Mouse (Mus musculus) stomach, embryonic 15.5 days (tissue): ENCODE measurements around the gene Id2. TPM values are rescaled to one million over a fixed set of nuclear protein-coding genes. Genes with fewer than 3 reads are reported as not detected.

Source experiments
- ATAC-seq: fragments of 200-750 bp; cut with Nextera tagmentation; 2 replicates; pipeline ENCODE4 v1.8.0; 2017; ENCODE audit warnings: low read depth, moderate number of reproducible peaks, moderate TSS enrichment; ENCODE audit not compliant: insufficient read depth, low FRiP score
- H3K27ac ChIP-seq: fragments of 300-500 bp; sonication (generic); 2 replicates; pipeline ENCODE4 v1.5.1; 2015; ENCODE audit warnings: mild to moderate bottlenecking, inconsistent platforms
- H3K27me3 ChIP-seq: fragments of 300-500 bp; sonication (generic); replicated peaks from 2 replicates; pipeline ENCODE4 v1.6.1; 2015; ENCODE audit warnings: inconsistent platforms
- H3K36me3 ChIP-seq: fragments of 300-500 bp; sonication (generic); 2 replicates; pipeline ENCODE4 v1.6.1; 2015; ENCODE audit warnings: inconsistent platforms
- H3K4me1 ChIP-seq: fragments of 300-500 bp; sonication (generic); 2 replicates; pipeline ENCODE4 v1.6.1; 2015; ENCODE audit warnings: inconsistent platforms
- H3K4me2 ChIP-seq: fragments of 300-500 bp; sonication (generic); 2 replicates; pipeline ENCODE4 v1.6.1; 2015; ENCODE audit warnings: mild to moderate bottlenecking, inconsistent platforms
- H3K4me3 ChIP-seq: fragments of 300-500 bp; sonication (generic); replicated peaks from 2 replicates; pipeline ENCODE4 v1.5.1; 2015; ENCODE audit warnings: inconsistent platforms
- H3K9ac ChIP-seq: fragments of 300-500 bp; sonication (generic); 2 replicates; pipeline ENCODE4 v1.6.1; 2015; ENCODE audit warnings: inconsistent platforms
- H3K9me3 ChIP-seq: fragments of 300-500 bp; sonication (generic); 2 replicates; pipeline ENCODE4 v1.6.1; 2016; ENCODE audit warnings: inconsistent platforms
- WGBS: fragments of 180-500 bp; shearing (Covaris S2); methylation state at CpG from one replicate; pipeline ENCODE4 v1.1.7; 2015; 5-methylcytosine and 5-hydroxymethylcytosine counted together
- polyA plus RNA-seq: library from polyadenylated mRNA; unstranded; fragments of >200 nt; fragmentation: Nextera tagmentation; extraction: Ambion mirVana; gene quantifications from 2 replicates; pipeline ENCODE4 v1.2.1, GENCODE M21; 2015

Gene Id2
- polyA plus RNA-seq, 1 experiment from 2014 or later: 387 TPM

- peak overlapping the region; percentile 96 for H3K27ac ChIP-seq
- ATAC-seq: peak; percentile 86
- no peaks in the 10 kb centered on the region for H3K9me3 ChIP-seq
- under 1% methylated on average over 41 of the region's 41 CpGs for WGBS
- peak overlapping the region; percentile 93 for H3K4me2 ChIP-seq
- peak overlapping the region; percentile 75 for H3K4me3 ChIP-seq
- H3K4me1 ChIP-seq: peaks cover 27% of the 10 kb centered on the region
- no peaks in the 10 kb centered on the region for H3K27me3 ChIP-seq
- peak overlapping the region; percentile 63; the same call in 1 of the 2 replicates for H3K9ac ChIP-seq
- no peaks in the 10 kb centered on the region for H3K36me3 ChIP-seq
Observed at GRCm38 (mm10) chr12:25095974-25096639, 833 bp downstream of the Id2 start.

DNA sequence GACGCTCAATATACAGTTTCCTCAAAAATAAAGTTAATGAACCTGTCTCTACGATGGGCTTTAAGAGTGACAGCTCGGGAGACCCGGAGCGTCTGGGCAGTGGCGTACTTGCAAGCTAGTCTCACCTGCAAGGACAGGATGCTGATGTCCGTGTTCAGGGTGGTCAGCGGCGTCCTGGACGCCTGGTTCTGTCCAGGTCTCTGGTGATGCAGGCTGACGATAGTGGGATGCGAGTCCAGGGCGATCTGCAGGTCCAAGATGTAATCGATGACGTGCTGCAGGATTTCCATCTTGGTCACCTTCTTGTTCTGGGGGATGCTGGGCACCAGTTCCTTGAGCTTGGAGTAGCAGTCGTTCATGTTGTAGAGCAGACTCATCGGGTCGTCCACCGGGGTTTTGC, 1.4 kb downstream of the Id2 start:
- under 1% methylated on average over 19 of the region's 19 CpGs for WGBS

DNA sequence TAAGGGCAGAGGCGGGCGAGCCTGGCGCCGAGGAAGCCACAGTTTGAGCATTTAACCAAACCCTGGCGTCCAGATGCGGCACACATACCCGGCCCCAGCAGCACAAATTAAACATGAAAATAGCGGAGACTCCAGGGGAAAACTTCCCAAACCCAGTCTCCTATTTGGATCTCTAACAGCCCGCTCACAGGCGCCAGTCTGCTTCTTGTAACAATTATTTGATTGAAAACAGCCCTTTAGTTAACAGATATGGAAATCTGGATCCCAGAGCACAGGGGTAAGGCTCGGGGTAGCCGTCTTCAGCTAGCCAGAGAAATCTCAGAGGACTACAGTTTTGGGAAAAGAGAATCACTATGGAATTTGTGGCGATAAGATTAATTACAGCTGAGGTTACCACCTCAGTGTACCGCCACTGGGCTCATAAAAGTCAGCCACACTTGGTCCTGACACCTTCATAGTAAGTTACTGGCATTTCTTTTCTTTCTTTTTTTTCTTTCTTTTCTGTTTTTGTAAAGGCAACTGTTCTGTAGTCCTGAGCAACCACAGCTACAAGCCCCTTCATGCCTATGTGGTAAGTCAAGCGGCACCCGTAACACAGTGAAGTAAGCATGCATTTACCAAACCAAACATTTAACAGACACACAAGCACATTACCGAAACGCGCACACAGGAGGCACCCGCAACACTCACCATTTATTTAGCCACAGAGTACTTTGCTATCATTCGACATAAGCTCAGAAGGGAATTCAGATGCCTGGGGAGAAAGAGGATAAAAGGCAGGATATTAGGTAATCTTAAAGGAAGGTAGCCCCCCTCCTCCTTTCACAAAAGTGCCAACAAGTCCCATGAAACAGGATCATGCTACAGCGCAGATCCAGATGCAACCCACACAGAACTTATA, 2.1 kb downstream of the Id2 start:
- H3K9ac ChIP-seq: peak overlapping the region; percentile 63
- under 1% methylated on average over 22 of the region's 22 CpGs for WGBS
- peak overlapping the region; percentile 93 for H3K4me2 ChIP-seq
- peak overlapping the region; percentile 75 for H3K4me3 ChIP-seq
- H3K4me1 ChIP-seq: peaks cover 25% of the 10 kb centered on the region
- H3K27ac ChIP-seq: peak overlapping the region; percentile 96
- no peak for ATAC-seq
- H3K9me3 ChIP-seq: no peaks in the 10 kb centered on the region
- no peaks in the 10 kb centered on the region for H3K36me3 ChIP-seq
- H3K27me3 ChIP-seq: no peaks in the 10 kb centered on the region

More for the DNA sequence above, 1.4 kb downstream of the Id2 start:
- H3K4me3 ChIP-seq: peak overlapping the region; percentile 75
- H3K9me3 ChIP-seq: no peaks in the 10 kb centered on the region
- no peaks in the 10 kb centered on the region for H3K27me3 ChIP-seq
- ATAC-seq: no peak
- H3K27ac ChIP-seq: peak overlapping the region; percentile 96
- H3K36me3 ChIP-seq: no peaks in the 10 kb centered on the region
- H3K4me1 ChIP-seq: peaks cover 25% of the 10 kb centered on the region
- peak overlapping the region; percentile 63 for H3K9ac ChIP-seq
- peak overlapping the region; percentile 93 for H3K4me2 ChIP-seq

GRCm38 (mm10) chr12:25093241-25093774, 3.6 kb downstream of the Id2 start:
- ATAC-seq: no peak
- Histone ChIP-seq H3K9ac (peak overlapping the region; percentile 11; the same call in 1 of the 2 replicates), H3K4me3 (peak overlapping the region; percentile 36), H3K9me3 (no peaks in the 10 kb centered on the region), H3K36me3 (no peaks in the 10 kb centered on the region), H3K27ac (peak overlapping the region; percentile 80), H3K27me3 (no peaks in the 10 kb centered on the region), H3K4me2 (peak overlapping the region; percentile 59), H3K4me1 (peaks cover 22% of the 10 kb centered on the region)
- 27% methylated on average over 11 of the region's 11 CpGs for WGBS

DNA sequence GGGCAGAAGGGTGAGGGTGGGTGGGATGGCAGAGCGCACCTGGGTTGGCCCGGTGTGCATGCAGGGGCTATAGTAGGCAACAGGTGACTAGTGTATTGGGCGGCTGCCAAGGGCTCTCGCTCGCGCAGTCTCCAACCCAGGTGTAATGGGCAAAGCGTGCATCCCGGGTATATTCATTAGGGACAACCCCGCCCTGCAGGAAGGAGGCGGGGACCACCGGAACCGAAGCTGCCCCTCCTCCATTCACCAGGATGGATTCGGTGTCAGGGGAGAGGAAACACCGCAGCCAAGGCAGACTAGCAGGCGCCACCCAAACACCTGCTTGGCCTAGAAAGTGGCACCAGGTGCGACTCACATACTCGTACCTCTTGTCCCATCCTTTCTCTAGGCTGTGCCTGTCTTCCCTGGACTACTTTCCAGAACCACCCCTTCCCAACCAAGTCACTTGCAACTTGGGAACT, 4.2 kb downstream of the Id2 start:
- ATAC-seq: peak; percentile 6; the same call in 1 of the 2 replicates
- no peaks in the 10 kb centered on the region for H3K9me3 ChIP-seq
- H3K27ac ChIP-seq: peak overlapping the region; percentile 80
- H3K36me3 ChIP-seq: no peaks in the 10 kb centered on the region
- H3K27me3 ChIP-seq: no peaks in the 10 kb centered on the region
- H3K4me1 ChIP-seq: peaks cover 18% of the 10 kb centered on the region
- peak overlapping the region; percentile 59 for H3K4me2 ChIP-seq
- peak overlapping the region; percentile 36 for H3K4me3 ChIP-seq
- H3K9ac ChIP-seq: no peak overlapping the region
- 3% methylated on average over 17 of the region's 17 CpGs for WGBS

DNA sequence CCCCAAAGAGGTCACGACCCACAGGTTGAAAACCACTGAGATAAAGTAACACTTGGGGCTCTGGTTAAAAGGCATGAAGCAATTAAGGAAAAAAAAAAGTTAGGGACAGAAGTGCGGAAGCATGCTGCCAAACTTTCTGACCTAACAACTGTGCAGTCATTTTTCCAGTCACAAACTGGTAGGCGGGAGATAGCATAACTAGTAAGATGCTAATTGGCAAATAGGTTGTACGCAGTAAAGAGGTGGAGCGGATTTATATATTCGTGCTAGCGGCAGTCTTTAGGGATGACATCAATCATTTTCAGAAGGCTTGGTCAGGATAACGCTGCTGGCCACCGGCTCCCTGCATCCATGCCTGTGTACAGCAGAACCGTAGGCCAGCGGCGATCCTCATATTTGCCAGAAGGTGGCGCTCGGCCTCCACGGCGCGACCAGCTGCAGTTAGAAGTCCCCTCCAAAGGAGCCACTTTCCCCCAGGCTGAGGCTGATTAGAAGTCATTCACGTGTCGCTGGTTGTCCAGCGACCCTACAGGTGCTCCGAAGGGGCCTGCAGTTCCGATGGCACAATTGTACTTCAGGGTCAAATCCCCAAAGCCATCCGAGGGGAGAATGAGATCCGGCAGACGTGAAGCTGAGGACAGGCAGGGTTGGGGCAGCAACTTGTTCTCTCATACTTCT, 4.8 kb downstream of the Id2 start:
- peak overlapping the region; percentile 59 for H3K4me2 ChIP-seq

DNA sequence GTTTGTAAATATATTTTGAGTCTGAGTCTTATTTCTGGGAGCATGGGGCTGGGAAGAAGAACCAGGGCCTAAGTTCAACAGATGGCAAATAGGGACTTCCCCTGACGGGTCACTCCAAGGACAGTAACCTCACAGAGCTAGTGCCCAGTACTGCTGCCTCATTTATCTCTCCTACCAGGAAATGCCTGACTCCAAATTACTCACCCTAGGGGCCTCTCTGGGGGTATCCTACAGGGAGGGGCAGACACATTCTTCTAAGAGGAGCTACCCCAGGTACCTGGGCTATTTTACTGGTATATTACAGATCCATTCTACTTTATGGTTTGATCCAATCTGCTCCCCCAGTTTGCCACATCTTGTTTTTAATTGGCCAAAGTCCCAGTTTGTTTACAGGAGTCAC, 7.5 kb downstream of the Id2 start:
- Histone ChIP-seq H3K4me2 (no peak overlapping the region), H3K4me1 (peaks cover 10% of the 10 kb centered on the region), H3K9ac (no peak overlapping the region), H3K4me3 (no peak overlapping the region), H3K27me3 (no peaks in the 10 kb centered on the region), H3K27ac (no peak overlapping the region), H3K9me3 (no peaks in the 10 kb centered on the region), H3K36me3 (no peaks in the 10 kb centered on the region)
- ATAC-seq: no peak
- WGBS: 80% methylated on average over 1 of the region's 1 CpGs

More for the DNA sequence above, 4.8 kb downstream of the Id2 start:
- Histone ChIP-seq H3K27ac (peak overlapping the region; percentile 80), H3K27me3 (no peaks in the 10 kb centered on the region), H3K9me3 (no peaks in the 10 kb centered on the region), H3K4me3 (peak overlapping the region; percentile 36), H3K36me3 (no peaks in the 10 kb centered on the region), H3K4me1 (peaks cover 12% of the 10 kb centered on the region), H3K9ac (0 out of 2 replicates have a peak overlapping the region, but pooled peaks have one; percentile 11)
- ATAC-seq: peak; percentile 30; the same call in 1 of the 2 replicates
- 6% methylated on average over 25 of the region's 25 CpGs for WGBS

- 0 out of 2 replicates have a peak, but pooled peaks cover 6% of the 10 kb centered on the region for H3K4me1 ChIP-seq
- no peak for ATAC-seq
- H3K9ac ChIP-seq: no peak overlapping the region
- H3K9me3 ChIP-seq: no peaks in the 10 kb centered on the region
- H3K27me3 ChIP-seq: no peaks in the 10 kb centered on the region
- no peaks in the 10 kb centered on the region for H3K36me3 ChIP-seq
- no peak overlapping the region for H3K27ac ChIP-seq
- 66% methylated on average over 4 of the region's 4 CpGs for WGBS
- H3K4me3 ChIP-seq: no peak overlapping the region
- H3K4me2 ChIP-seq: no peak overlapping the region
Observed at GRCm38 (mm10) chr12:25086966-25087365, 10.0 kb downstream of the Id2 start.

GRCm38 (mm10) chr12:25083260-25084178, 13.4 kb downstream of the Id2 start:
- H3K9me3 ChIP-seq: no peaks in the 10 kb centered on the region
- no peak overlapping the region for H3K9ac ChIP-seq
- H3K27me3 ChIP-seq: no peaks in the 10 kb centered on the region
- H3K4me1 ChIP-seq: 0 out of 2 replicates have a peak, but pooled peaks cover 6% of the 10 kb centered on the region
- ATAC-seq: 0 out of 2 replicates have a peak, but pooled peaks have one; percentile 35
- peak overlapping the region; percentile 33 for H3K4me2 ChIP-seq
- no peak overlapping the region for H3K4me3 ChIP-seq
- no peaks in the 10 kb centered on the region for H3K36me3 ChIP-seq
- H3K27ac ChIP-seq: no peak overlapping the region
- 44% methylated on average over 26 of the region's 26 CpGs for WGBS

- ATAC-seq: no peak
- Histone ChIP-seq H3K4me1 (no peaks in the 10 kb centered on the region), H3K36me3 (no peaks in the 10 kb centered on the region), H3K4me2 (no peak overlapping the region), H3K27me3 (no peaks in the 10 kb centered on the region), H3K9me3 (no peaks in the 10 kb centered on the region), H3K9ac (no peak overlapping the region), H3K27ac (no peak overlapping the region), H3K4me3 (no peak overlapping the region)
- WGBS: 71% methylated on average over 3 of the region's 3 CpGs
Observed at GRCm38 (mm10) chr12:25074344-25074743, 22.6 kb downstream of the Id2 start.
